8 mouse cellular contexts compared by ENCODE assay signal in genomic region chr2:152669256-152669638, GRCm38 (mm10). TPM values are rescaled to one million over a fixed set of nuclear protein-coding genes. Genes with fewer than 3 reads are reported as not detected.
A peak's percentile ranks its signal among the peaks of the same experiment; 100 is the strongest.
DNase-seq lines count a peak whose midpoint lies in the region; ATAC-seq and TF ChIP-seq lines count a peak whose summit lies in the region.

Gene H13, plus strand, starts transcription at chr2:152669461.

- intact Hi-C loops in gastrocnemius, postnatal 14 days (cut with DNase I; ENCODE audit: low total_unique reads): no loop called here
- intact Hi-C loops in left cerebral cortex, postnatal 10 days (cut with DNase I): no loop called here

- peak; percentile 89 for DNase-seq in gastrocnemius, postnatal 14 days
- DNase-seq in left cerebral cortex, postnatal 10 days (ENCODE audit: extremely low spot score in 1 of 2, low spot score in 2 of 2): peak; percentile 91 to 92
- DNase-seq in right cerebral cortex, postnatal 25 days: peak; percentile 91
- peak; percentile 86 to 90 for DNase-seq in urinary bladder, postnatal 4 days (ENCODE audit: low spot score in 2 of 2)

- H3K4me1 ChIP-seq in cortical plate, adult 2 months (ENCODE audit: control insufficient read depth, insufficient read depth, low read length): peaks cover 9% of the 10 kb centered on the region

- H3K27ac ChIP-seq in cortical plate, adult 2 months (ENCODE audit: insufficient read depth, low read length): peak within 1 kb of the TSS; percentile 81; the same call in 1 of the 2 replicates

- H3K4me3 ChIP-seq in cortical plate, adult 2 months (ENCODE audit: insufficient read depth, low read length): peak within 1 kb of the TSS; percentile 72

- peak; percentile 99 for TF ChIP-seq POLR2A in cortical plate, adult 2 months (IDR thresholded peaks at IDR 0.05; ENCODE audit: extremely low read depth, insufficient read depth, low read length)

- peak; percentile 89 for TF ChIP-seq CTCF in cortical plate, adult 2 months (IDR thresholded peaks at IDR 0.05; ENCODE audit: extremely low read depth, insufficient read depth, low read length)

- ATAC-seq in activated CD4-positive, CD25-positive, alpha-beta regulatory T cell, adult 4 months: peak; percentile 80
- peak; percentile 77 for ATAC-seq in inflammation-experienced regulatory T-cells, adult 6 months
- peak; percentile 81 for ATAC-seq in megakaryocyte-erythroid progenitor cell, adult 5-6 weeks (replicated peaks; ENCODE audit: low FRiP score, low TSS enrichment, poor library complexity, severe bottlenecking)

RNA-seq across cellular contexts. Expression of gene H13, which starts in this region (rescaled TPM):
- 10 to 100 TPM; 72.7 to 82.3 TPM for polyA plus RNA-seq in activated CD4-positive, CD25-positive, alpha-beta regulatory T cell, adult 4 months (2017; shearing (Covaris generic))
- 65.9 and 68.4 TPM in 2 replicates for polyA plus RNA-seq in cortical plate, adult 2 months (2012; rRNA removed)
- 10 to 100 TPM; 45.8 to 49.1 TPM for total RNA-seq in gastrocnemius, postnatal 14 days (2021)
- 10 to 100 TPM; 61.6 to 72.9 (median 72.1) TPM for polyA plus RNA-seq in inflammation-experienced regulatory T-cells, adult 6 months (2017; shearing (Covaris generic))
- 100 to 1,000 TPM in 1 of 2 experiments, 10 to 100 TPM in 1; 99.7 to 115 TPM for total RNA-seq in left cerebral cortex, postnatal 10 days (2021)
- 66.9 and 68.1 TPM in 2 replicates for total RNA-seq in megakaryocyte-erythroid progenitor cell, adult 5-6 weeks (2014; fragmentation: Nextera tagmentation)
- total RNA-seq in megakaryocyte-erythroid progenitor cell, adult 5-6 weeks (2017): 56.1 and 69.1 TPM in 2 replicates

Comparison
In these comparisons a context has a peak if more than half of its experiments do, and no peak if none do; other contexts are left out.
1. Peak in every context shown above with its lines: DNase-seq, ATAC-seq, H3K4me3 ChIP-seq and H3K27ac ChIP-seq.